Mouse (Mus musculus): ENCODE data around the gene Sgsh. TPM values are rescaled to one million over a fixed set of nuclear protein-coding genes. Genes with fewer than 3 reads are reported as not detected.
"Not testable (repeated sequence)": the region's sequence is repeated elsewhere in the genome, so short reads cannot be mapped to it uniquely, and the experiment has no call there.

The Sgsh gene
- 10 to 100 TPM; 18.3 to 20.9 TPM for total RNA-seq (2021)
- long read RNA-seq, experiment 1, full-length matches to known transcripts: 5 of 19 reads
- long read RNA-seq, experiment 1, partial matches to known transcripts: 0 of 19 reads
- long read RNA-seq, experiment 1, other reads (novel, unspliced or antisense): 14 of 19 reads
- long read RNA-seq, experiment 2, full-length matches to known transcripts: 4 of 32 reads
- long read RNA-seq, experiment 2, partial matches to known transcripts: 7 of 32 reads
- long read RNA-seq, experiment 2, other reads (novel, unspliced or antisense): 21 of 32 reads

GRCm38 (mm10) chr11:119355443-119356385 is at the start of gene Sgsh, which contains the start of gene Slc26a11:
Gene Sgsh (minus strand): TSS chr11:119355536.
Gene Slc26a11 (plus strand): TSS chr11:119355557.
- DNase-seq (ENCODE audit: low spot score in 2 of 2): peak; percentile 68 to 77

GRCm38 (mm10) chr11:119404627-119405026 is 49.3 kb upstream of the Sgsh start:
- DNase-seq (ENCODE audit: low spot score in 2 of 2): no peak

- no peak for DNase-seq (ENCODE audit: low spot score in 2 of 2)
Measured at GRCm38 (mm10) chr11:119402501-119403160, 47.3 kb upstream of the Sgsh start.

- no peak for DNase-seq (ENCODE audit: low spot score in 2 of 2)
Measured at GRCm38 (mm10) chr11:119396461-119396860, 41.1 kb upstream of the Sgsh start.

- no peak for DNase-seq (ENCODE audit: low spot score in 2 of 2)
Measured at GRCm38 (mm10) chr11:119395931-119396330, 40.6 kb upstream of the Sgsh start.

- no peak for DNase-seq (ENCODE audit: low spot score in 2 of 2)
Measured at GRCm38 (mm10) chr11:119395394-119395793, 40.1 kb upstream of the Sgsh start.

GRCm38 (mm10) chr11:119394210-119394609 is 38.9 kb upstream of the Sgsh start:
- DNase-seq (ENCODE audit: low spot score in 2 of 2): no peak

GRCm38 (mm10) chr11:119393483-119393804 is 38.1 kb upstream of the Sgsh start:
- no peak for DNase-seq (ENCODE audit: low spot score in 2 of 2)

GRCm38 (mm10) chr11:119392800-119393482 is 37.6 kb upstream of the Sgsh start, which contains the start of gene Rnf213:
Gene Rnf213 (plus strand): TSS chr11:119393100.
- DNase-seq (ENCODE audit: low spot score in 2 of 2): peak in 1 of 2 experiments; percentile 45

- DNase-seq (ENCODE audit: low spot score in 2 of 2): peak; percentile 40 to 46
Measured at GRCm38 (mm10) chr11:119392001-119392614, 36.8 kb upstream of the Sgsh start.

- DNase-seq (ENCODE audit: low spot score in 2 of 2): no peak
Measured at GRCm38 (mm10) chr11:119391386-119392000, 36.2 kb upstream of the Sgsh start.

- DNase-seq (ENCODE audit: low spot score in 2 of 2): peak; percentile 46 to 55
Measured at GRCm38 (mm10) chr11:119390271-119391231, 35.2 kb upstream of the Sgsh start.

- DNase-seq (ENCODE audit: low spot score in 2 of 2): peak; percentile 73 to 76
Measured at GRCm38 (mm10) chr11:119389851-119390270, 34.5 kb upstream of the Sgsh start.

- not testable (repeated sequence) for DNase-seq (ENCODE audit: low spot score in 2 of 2)
Measured at GRCm38 (mm10) chr11:119387273-119387672, 31.9 kb upstream of the Sgsh start.

GRCm38 (mm10) chr11:119386306-119386705 is 31.0 kb upstream of the Sgsh start:
- DNase-seq (ENCODE audit: low spot score in 2 of 2): no peak

- no peak for DNase-seq (ENCODE audit: low spot score in 2 of 2)
Measured at GRCm38 (mm10) chr11:119384904-119385303, 29.6 kb upstream of the Sgsh start.

GRCm38 (mm10) chr11:119382338-119382850 is 27.1 kb upstream of the Sgsh start:
- no peak for DNase-seq (ENCODE audit: low spot score in 2 of 2)

GRCm38 (mm10) chr11:119381631-119382337 is 26.4 kb upstream of the Sgsh start:
- no peak for DNase-seq (ENCODE audit: low spot score in 2 of 2)

Measured in adrenal gland, postnatal 4 days (tissue).